Mouse (Mus musculus) brain, embryonic 18.5 days (tissue): ENCODE data around the gene Gm17655.
"Not testable (repeated sequence)": the region's sequence is repeated elsewhere in the genome, so short reads cannot be mapped to it uniquely, and the experiment has no call there.

Experiments
- DNase-seq: peaks from one replicate; pipeline ENCODE4 v3.0.0-alpha.2; 2012; ENCODE audit warnings: low read depth, low spot score

The Gm17655 gene

GRCm38 (mm10) chr5:110072413-110072812 lies at the start of gene Gm17655:
Gene Gm17655 (minus strand): TSS chr5:110072513.
- DNase-seq = not testable (repeated sequence)

DNA sequence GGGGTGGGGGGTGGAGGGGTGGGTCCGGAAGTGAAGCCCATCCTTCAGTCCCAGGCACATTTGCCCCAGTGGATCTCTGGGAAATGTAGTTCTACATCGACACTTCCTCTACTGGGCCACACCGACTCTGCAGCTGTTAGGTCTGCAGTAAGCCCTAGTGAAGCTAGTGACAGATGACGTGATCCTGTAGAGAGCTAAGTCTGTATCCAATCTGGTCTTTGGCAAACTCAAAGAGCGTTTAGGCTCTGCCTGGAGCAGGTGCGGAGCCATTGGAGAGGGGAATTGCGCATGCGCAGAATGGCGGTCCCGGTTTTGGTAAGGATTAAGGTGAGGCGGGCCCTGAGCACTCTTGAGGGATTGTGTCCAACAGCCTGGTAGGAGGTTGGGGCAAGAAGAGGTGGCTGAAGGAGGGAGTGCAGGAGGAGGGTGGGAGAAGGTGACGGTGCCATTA lies 37.7 kb upstream of the Gm17655 start, which contains the start of gene Zfp605:
Gene Zfp605, plus strand, starts transcription at position 102 of the 451 bp plus-strand sequence.
- peak; percentile 83 for DNase-seq

DNA sequence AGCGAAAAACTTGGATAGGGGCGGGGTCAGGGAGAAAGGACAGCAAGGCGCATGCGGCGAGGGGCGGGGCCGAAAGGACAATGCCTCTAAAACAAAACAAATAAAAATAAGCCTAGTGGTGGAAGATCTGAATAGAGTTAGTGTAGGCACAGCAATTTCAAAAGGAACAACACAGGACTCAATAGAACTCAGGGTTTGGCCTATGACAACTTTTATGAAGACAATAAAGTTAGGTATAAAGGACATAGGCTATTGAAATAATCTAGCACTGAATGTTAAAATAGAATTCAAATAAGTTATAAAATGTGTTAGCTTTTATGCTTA lies 36.0 kb upstream of the Gm17655 start:
- no peak for DNase-seq

GRCm38 (mm10) chr5:110107581-110108304 lies 35.4 kb upstream of the Gm17655 start, which contains the start of gene Gtpbp6:
Gene Gtpbp6 (minus strand): TSS chr5:110108197.
- DNase-seq = peak; percentile 94

DNA sequence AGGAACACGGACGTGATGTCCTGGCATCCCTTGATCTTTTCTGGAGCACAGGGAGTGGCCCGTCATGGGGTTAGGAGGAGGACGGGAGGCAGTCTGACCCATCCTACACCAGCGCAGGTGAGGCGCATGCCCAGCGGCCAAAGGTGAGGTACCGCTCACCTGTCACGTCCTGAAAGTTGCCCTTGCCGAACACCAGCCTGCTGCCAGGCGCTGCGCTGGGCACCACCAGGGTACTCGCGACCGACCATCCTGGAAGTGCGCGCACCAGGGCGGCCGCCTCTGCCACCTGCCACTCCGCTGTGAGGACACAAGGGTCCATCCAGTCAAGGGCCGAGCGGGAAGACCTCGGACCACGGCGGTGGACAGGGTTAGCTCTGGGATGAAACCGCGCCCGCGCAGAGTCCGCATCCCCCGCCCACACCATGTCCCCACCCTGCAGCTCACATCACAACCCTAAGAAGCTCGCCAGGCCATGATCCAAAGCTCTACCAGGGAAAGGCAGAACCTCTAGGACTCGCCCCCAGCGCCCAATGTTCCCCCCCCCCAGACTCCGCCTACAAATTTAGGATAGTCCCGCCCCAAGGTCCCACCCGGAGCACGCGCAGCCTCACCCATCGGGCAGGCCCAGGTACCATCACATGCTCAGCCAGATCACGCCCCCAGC lies 34.7 kb upstream of the Gm17655 start:
- DNase-seq = no peak

DNA sequence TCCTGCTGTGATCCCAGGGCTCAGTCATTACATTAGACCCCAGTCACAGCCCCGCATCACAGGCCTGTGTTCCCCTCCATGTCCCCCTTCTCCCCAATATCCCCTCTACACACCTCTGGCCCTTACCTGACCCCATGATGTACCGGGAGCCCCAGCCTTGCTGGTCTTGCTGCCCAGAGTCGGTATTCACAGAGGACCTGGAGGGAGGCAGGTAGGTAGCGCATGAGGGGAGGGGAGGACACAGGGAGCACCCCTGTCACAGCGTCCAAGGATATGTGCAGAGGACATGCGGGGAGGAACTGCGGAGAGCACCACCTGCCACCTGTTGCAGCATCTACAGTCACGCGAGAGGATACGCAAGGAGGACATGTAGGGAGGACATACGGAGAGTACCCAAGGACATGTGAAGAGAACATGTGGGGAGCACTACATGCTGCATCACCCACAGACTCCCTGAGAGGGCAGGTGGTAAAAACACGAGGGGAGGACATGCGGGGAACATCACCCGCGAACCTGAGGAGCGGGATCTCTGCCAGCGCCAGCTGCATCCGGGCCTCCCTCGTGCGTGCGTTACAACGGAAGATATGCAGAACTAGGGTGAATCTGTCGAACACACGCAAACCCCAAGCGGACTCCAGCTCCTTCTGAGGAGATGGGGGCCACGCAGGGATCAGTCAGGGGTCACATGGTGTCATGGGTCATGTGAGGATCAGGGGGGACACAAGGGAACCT lies 34.0 kb upstream of the Gm17655 start:
- no peak for DNase-seq

DNA sequence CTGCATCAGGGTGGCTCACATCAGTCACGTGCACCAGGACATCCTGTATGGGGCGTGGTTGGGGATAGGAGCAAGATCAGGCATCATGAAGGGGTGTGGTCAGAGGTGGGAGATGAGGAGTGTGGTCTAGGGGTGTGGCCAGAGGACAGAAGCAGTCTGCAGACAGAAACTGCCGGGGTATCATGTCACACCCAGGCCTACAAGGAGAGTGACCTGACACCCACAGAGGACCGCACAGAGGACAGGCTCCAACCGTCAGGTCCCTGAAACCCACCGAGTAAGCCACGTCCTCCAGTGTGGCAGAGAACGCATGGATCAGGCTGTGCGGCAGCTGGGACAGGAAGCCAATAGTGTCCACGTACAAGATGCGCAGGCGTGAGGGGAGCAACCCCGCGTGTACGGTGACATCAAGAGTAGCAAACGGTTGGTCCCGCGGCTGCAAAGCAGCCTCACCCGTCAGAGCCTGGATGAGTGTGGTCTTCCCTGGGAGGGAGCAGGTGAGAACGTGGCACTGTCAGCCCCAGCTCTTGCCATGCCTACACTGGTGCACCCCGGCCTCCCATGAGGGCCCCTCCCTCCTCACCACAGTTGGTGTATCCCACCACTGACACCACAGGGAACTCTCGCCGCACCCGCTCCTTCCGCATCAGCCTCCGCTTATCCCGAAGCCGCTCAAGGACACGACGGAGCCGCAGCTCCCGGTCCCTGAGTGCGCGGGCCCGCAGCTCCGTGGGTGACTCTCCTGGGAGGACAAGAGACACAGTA lies 32.5 kb upstream of the Gm17655 start:
- DNase-seq = no peak

GRCm38 (mm10) chr5:110103901-110104615 lies 31.7 kb upstream of the Gm17655 start:
- DNase-seq = no peak

- no peak for DNase-seq
Measured at GRCm38 (mm10) chr5:110102853-110103625, 30.7 kb upstream of the Gm17655 start.

- DNase-seq = no peak
Measured at GRCm38 (mm10) chr5:110102429-110102828, 30.1 kb upstream of the Gm17655 start.

DNA sequence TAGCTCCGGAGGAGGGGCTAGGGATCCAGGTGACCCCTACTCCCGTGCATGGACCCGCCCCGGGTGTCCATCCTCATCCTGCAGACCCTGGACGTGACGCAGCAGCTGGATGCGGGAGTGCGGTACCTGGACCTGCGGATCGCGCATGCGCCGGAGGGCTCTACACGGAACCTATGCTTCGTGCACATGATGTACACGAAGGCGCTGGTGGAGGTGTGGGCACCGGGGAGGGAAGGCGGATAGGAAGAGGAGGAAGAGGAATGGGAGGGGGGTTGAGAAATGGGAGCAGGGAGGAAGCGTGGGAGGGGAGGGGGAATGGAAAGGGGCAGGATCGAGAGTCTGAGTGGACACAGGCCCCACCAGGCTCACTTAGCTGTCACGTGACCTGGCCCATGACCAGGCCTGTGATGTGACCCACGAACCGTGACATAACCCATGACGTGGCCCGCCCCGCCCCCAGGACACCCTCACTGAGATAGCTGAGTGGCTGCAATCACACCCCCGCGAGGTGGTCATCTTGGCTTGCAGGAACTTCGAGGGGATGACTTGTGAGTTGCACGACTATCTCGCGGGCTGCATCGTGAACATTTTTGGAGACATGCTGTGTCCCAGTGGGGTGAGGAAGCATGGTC lies 29.5 kb upstream of the Gm17655 start:
- no peak for DNase-seq

GRCm38 (mm10) chr5:110100921-110101631 lies 28.8 kb upstream of the Gm17655 start:
- no peak for DNase-seq

GRCm38 (mm10) chr5:110099656-110100580 lies 27.6 kb upstream of the Gm17655 start, which contains the start of gene Plcxd1:
Gene Plcxd1 (plus strand): TSS chr5:110099969.
- no peak for DNase-seq

GRCm38 (mm10) chr5:110098991-110099477 lies 26.7 kb upstream of the Gm17655 start:
- no peak for DNase-seq

GRCm38 (mm10) chr5:110094847-110095213 lies 22.5 kb upstream of the Gm17655 start:
- no peak for DNase-seq

- DNase-seq = peak; percentile 76
Measured at GRCm38 (mm10) chr5:110094030-110094846, 21.9 kb upstream of the Gm17655 start, which contains the start of gene Gm35315. Gene Gm35315 (minus strand): TSS chr5:110094420.

DNA sequence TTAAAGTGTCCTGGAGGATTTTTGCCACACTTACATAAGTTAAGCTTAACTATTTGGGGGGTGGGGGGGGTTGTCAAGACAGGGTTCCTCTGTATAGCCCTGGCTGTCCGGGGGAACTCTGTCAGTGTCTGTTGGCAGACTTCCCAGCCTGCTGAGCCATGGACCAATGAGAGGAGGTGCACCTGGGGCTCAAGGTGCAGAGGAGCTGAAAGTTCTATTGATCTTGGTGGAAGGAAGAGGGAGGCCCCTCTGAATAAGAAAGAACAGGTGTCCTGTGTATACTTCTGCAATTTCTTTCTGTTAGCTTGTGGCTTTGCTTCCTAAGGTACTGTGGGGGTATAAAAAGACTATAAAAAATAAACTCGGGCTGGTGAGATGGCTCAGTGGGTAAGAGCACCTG lies 19.2 kb upstream of the Gm17655 start:
- no peak for DNase-seq
